Mouse (Mus musculus): Measurements from ENCODE around the gene Fxr1. TPM values are rescaled to one million over a fixed set of nuclear protein-coding genes. Genes with fewer than 3 reads are reported as not detected.
A peak's percentile ranks its signal among the peaks of the same experiment; 100 is the strongest.
"Not testable (repeated sequence)": the region's sequence is repeated elsewhere in the genome, so short reads cannot be mapped to it uniquely, and the experiment has no call there.

Fxr1 gene
- total RNA-seq, 2 experiments from 2014 or later = 113 to 139 TPM

GRCm38 (mm10) chr3:34062352-34062751 lies 42.6 kb downstream of the Fxr1 start:
- DNase-seq = no peak

GRCm38 (mm10) chr3:34068943-34069342 lies 49.2 kb downstream of the Fxr1 start:
- not testable (repeated sequence) for DNase-seq

GRCm38 (mm10) chr3:34072726-34073125 lies 53.0 kb downstream of the Fxr1 start:
- no peak for DNase-seq

- no peak for DNase-seq
Measured at GRCm38 (mm10) chr3:34076058-34076759, 56.5 kb downstream of the Fxr1 start.

GRCm38 (mm10) chr3:34080900-34081662 lies 61.3 kb downstream of the Fxr1 start, which contains the start of gene Dnajc19:
Dnajc19 (minus strand) TSS chr3:34081321.
- DNase-seq = peak; percentile 93 to 94

GRCm38 (mm10) chr3:34081929-34082328 lies 62.2 kb downstream of the Fxr1 start:
- DNase-seq = no peak

- no peak for DNase-seq
Measured at GRCm38 (mm10) chr3:34083655-34084054, 63.9 kb downstream of the Fxr1 start.

- no peak for DNase-seq
Measured at GRCm38 (mm10) chr3:34102891-34103290, 83.1 kb downstream of the Fxr1 start.

- no peak for DNase-seq
Measured at GRCm38 (mm10) chr3:34103902-34104672, 84.3 kb downstream of the Fxr1 start.

- no peak for DNase-seq
Measured at GRCm38 (mm10) chr3:34106421-34106820, 86.7 kb downstream of the Fxr1 start.

GRCm38 (mm10) chr3:34107631-34108030 lies 87.9 kb downstream of the Fxr1 start:
- DNase-seq = no peak

GRCm38 (mm10) chr3:34111941-34112685 lies 92.4 kb downstream of the Fxr1 start:
- no peak for DNase-seq

GRCm38 (mm10) chr3:34115806-34116205 lies 96.1 kb downstream of the Fxr1 start:
- DNase-seq = peak in 1 of 2 experiments; percentile 3

GRCm38 (mm10) chr3:34119869-34120268 lies 100.1 kb downstream of the Fxr1 start:
- DNase-seq = no peak

Other genes with a start within 250 kb of the Fxr1 start
- gene Ttc14, start 220.1 kb upstream of the Fxr1 start, total RNA-seq (2021) = 10 to 100 TPM; 35.0 to 47.9 TPM
- 1 to 10 TPM; 1.0 to 1.7 TPM for gene Ccdc39, start 175.6 kb upstream of the Fxr1 start, total RNA-seq (2021)
- gene Dnajc19, start 61.4 kb downstream of the Fxr1 start, total RNA-seq (2021) = 10 to 100 TPM; 83.3 to 89.4 TPM